Mouse (Mus musculus) forebrain, postnatal 0 days (tissue): Measurements from ENCODE around the gene Galk1. TPM values are rescaled to one million over a fixed set of nuclear protein-coding genes. Genes with fewer than 3 reads are reported as not detected.

Experiments used
- ATAC-seq: fragments of 200-750 bp; cut with Nextera tagmentation; 2 replicates; pipeline ENCODE4 v1.8.0; 2017; ENCODE audit warnings: mild to moderate bottlenecking, moderate library complexity
- DNase-seq: peaks from one replicate; pipeline ENCODE4 v3.0.0-alpha.2; 2015
- H3K27ac ChIP-seq: fragments of 300-500 bp; sonication (generic); 2 replicates; pipeline ENCODE4 v1.5.1; 2014; ENCODE audit warnings: low read depth, mild to moderate bottlenecking, antibody characterized with exemption, low read length, moderate library complexity, mixed read lengths
- H3K27me3 ChIP-seq: fragments of 300-500 bp; sonication (generic); 2 replicates; pipeline ENCODE4 v1.6.1; 2014; ENCODE audit warnings: mild to moderate bottlenecking, low read length, mixed read lengths; ENCODE audit not compliant: insufficient read depth
- H3K36me3 ChIP-seq: fragments of 300-500 bp; sonication (generic); 2 replicates; pipeline ENCODE4 v1.6.1; 2014; ENCODE audit warnings: mild to moderate bottlenecking, moderate library complexity; ENCODE audit not compliant: insufficient read depth
- H3K4me1 ChIP-seq: fragments of 300-500 bp; sonication (generic); 2 replicates; pipeline ENCODE4 v1.6.1; 2014; ENCODE audit warnings: antibody characterized with exemption; ENCODE audit not compliant: insufficient read depth
- H3K4me2 ChIP-seq: fragments of 300-500 bp; sonication (generic); 2 replicates; pipeline ENCODE4 v1.6.1; 2014; ENCODE audit warnings: low read depth, mild to moderate bottlenecking, moderate library complexity
- H3K4me3 ChIP-seq: fragments of 300-500 bp; sonication (generic); 2 replicates; pipeline ENCODE4 v1.5.1; 2014; ENCODE audit warnings: low read depth, low read length, mixed read lengths
- H3K9ac ChIP-seq: fragments of 300-500 bp; sonication (generic); 2 replicates; pipeline ENCODE4 v1.6.1; 2014; ENCODE audit warnings: mild to moderate bottlenecking
- H3K9me3 ChIP-seq: fragments of 300-500 bp; sonication (generic); 2 replicates; pipeline ENCODE4 v1.6.1; 2016; ENCODE audit warnings: low read length
- CTCF ChIP-seq: sonication (generic); IDR thresholded peaks from 2 replicates; pipeline ENCODE4 v1.5.1; 2016; ENCODE audit warnings: antibody characterized with exemption, control low read depth, low read depth
- WGBS: fragments of 180-500 bp; shearing (Covaris S2); extraction: QIAGEN DNeasy Blood & Tissue Kit; methylation state at CpG from one replicate; pipeline ENCODE4 v1.1.7; 2014; 5-methylcytosine and 5-hydroxymethylcytosine counted together
- polyA plus RNA-seq: library from polyadenylated mRNA; unstranded; fragments of >200 nt; fragmentation: Nextera tagmentation; extraction: Ambion mirVana; gene quantifications from 2 replicates; pipeline ENCODE4 v1.2.1, GENCODE M21; 2015
- total RNA-seq: library from RNA; depleted of rRNA; stranded (reverse); fragments of >200 nt; gene quantifications from 2 replicates; pipeline ENCODE4 v1.2.3, GENCODE M21; 2014

Galk1 gene
- total and polyA plus RNA-seq, 2 experiments from 2014 or later: 42.6 to 61.1 TPM

- TF ChIP-seq CTCF: no peak
- ATAC-seq (no peak), DNase-seq (no peak)
- 76% methylated on average over 11 of the region's 11 CpGs for WGBS
- no peak overlapping the region for H3K27ac ChIP-seq
- H3K9me3 ChIP-seq: no peaks in the 10 kb centered on the region
- no peak overlapping the region for H3K4me3 ChIP-seq
- H3K4me2 ChIP-seq: no peak overlapping the region
- no peaks in the 10 kb centered on the region; the same call in 1 of the 2 replicates for H3K36me3 ChIP-seq
- no peaks in the 10 kb centered on the region for H3K27me3 ChIP-seq
- no peak overlapping the region for H3K9ac ChIP-seq
- H3K4me1 ChIP-seq: no peaks in the 10 kb centered on the region
Observed at GRCm38 (mm10) chr11:116009661-116010060, 2.9 kb downstream of the Galk1 start.

- no peak overlapping the region for H3K4me2 ChIP-seq
- no peak for DNase-seq
- no peak overlapping the region for H3K4me3 ChIP-seq
- H3K4me1 ChIP-seq: no peaks in the 10 kb centered on the region
- no peak overlapping the region for H3K9ac ChIP-seq
- no peak overlapping the region for H3K27ac ChIP-seq
- WGBS: 82% methylated on average over 13 of the region's 13 CpGs
- TF ChIP-seq CTCF: no peak
- H3K9me3 ChIP-seq: no peaks in the 10 kb centered on the region
- no peaks in the 10 kb centered on the region; the same call in 1 of the 2 replicates for H3K36me3 ChIP-seq
- ATAC-seq: no peak
- no peaks in the 10 kb centered on the region for H3K27me3 ChIP-seq
Observed at GRCm38 (mm10) chr11:116008832-116009375, 3.6 kb downstream of the Galk1 start.

- Histone ChIP-seq H3K4me3 (no peak overlapping the region), H3K4me1 (no peaks in the 10 kb centered on the region), H3K9ac (no peak overlapping the region), H3K4me2 (no peak overlapping the region), H3K36me3 (no peaks in the 10 kb centered on the region; the same call in 1 of the 2 replicates), H3K9me3 (no peaks in the 10 kb centered on the region), H3K27ac (no peak overlapping the region), H3K27me3 (no peaks in the 10 kb centered on the region)
- ATAC-seq (no peak), DNase-seq (no peak)
- 87% methylated on average over 11 of the region's 11 CpGs for WGBS
- no peak for TF ChIP-seq CTCF
Observed at GRCm38 (mm10) chr11:116008411-116008810, 4.1 kb downstream of the Galk1 start.

GRCm38 (mm10) chr11:116007095-116007850 is 5.2 kb downstream of the Galk1 start:
- Histone ChIP-seq H3K27me3 (no peaks in the 10 kb centered on the region), H3K36me3 (no peaks in the 10 kb centered on the region; the same call in 1 of the 2 replicates), H3K9ac (no peak overlapping the region), H3K4me3 (no peak overlapping the region), H3K4me2 (no peak overlapping the region), H3K9me3 (no peaks in the 10 kb centered on the region), H3K27ac (no peak overlapping the region), H3K4me1 (no peaks in the 10 kb centered on the region)
- no peak for TF ChIP-seq CTCF
- ATAC-seq: no peak
- 89% methylated on average over 28 of the region's 28 CpGs for WGBS
- no peak for DNase-seq

GRCm38 (mm10) chr11:116005701-116006419 is 6.7 kb downstream of the Galk1 start:
- 80% methylated on average over 9 of the region's 9 CpGs for WGBS
- no peak overlapping the region for H3K9ac ChIP-seq
- H3K9me3 ChIP-seq: no peaks in the 10 kb centered on the region
- H3K27ac ChIP-seq: no peak overlapping the region
- no peaks in the 10 kb centered on the region for H3K27me3 ChIP-seq
- DNase-seq: no peak
- ATAC-seq: no peak
- no peaks in the 10 kb centered on the region for H3K4me1 ChIP-seq
- no peak overlapping the region for H3K4me3 ChIP-seq
- peak overlapping the region; percentile 74; the same call in 1 of the 2 replicates for H3K4me2 ChIP-seq
- no peaks in the 10 kb centered on the region; the same call in 1 of the 2 replicates for H3K36me3 ChIP-seq
- no peak for TF ChIP-seq CTCF

- H3K27me3 ChIP-seq: no peaks in the 10 kb centered on the region
- ATAC-seq: peak; percentile 79
- 9% methylated on average over 54 of the region's 54 CpGs for WGBS
Observed at GRCm38 (mm10) chr11:116004840-116005700, 7.4 kb downstream of the Galk1 start.

More at GRCm38 (mm10) chr11:116004840-116005700, 7.4 kb downstream of the Galk1 start:
- Histone ChIP-seq H3K9ac (peak overlapping the region; percentile 54), H3K36me3 (no peaks in the 10 kb centered on the region; the same call in 1 of the 2 replicates), H3K9me3 (no peaks in the 10 kb centered on the region), H3K4me1 (no peaks in the 10 kb centered on the region), H3K4me3 (peak overlapping the region; percentile 38), H3K4me2 (peak overlapping the region; percentile 74), H3K27ac (0 out of 2 replicates have a peak overlapping the region, but pooled peaks have one; percentile 36)
- peak; percentile 72 for TF ChIP-seq CTCF
- peak; percentile 74 for DNase-seq
